Mouse (Mus musculus) brown adipose tissue, adult 24 weeks (tissue): ENCODE measurements around the gene Hlf. TPM values are rescaled to one million over a fixed set of nuclear protein-coding genes. Genes with fewer than 3 reads are reported as not detected.

Experiments used
- H3K27ac ChIP-seq: fragments of 200-500 bp; replicated peaks from 2 replicates; pipeline ENCODE4 v1.5.1; 2012; ENCODE audit warnings: low read depth, mild to moderate bottlenecking, low read length
- H3K4me1 ChIP-seq: fragments of 200-500 bp; 2 replicates; pipeline ENCODE4 v1.6.1; 2012; ENCODE audit warnings: low read length, mixed read lengths; ENCODE audit not compliant: control insufficient read depth, insufficient read depth, insufficient read length
- H3K4me3 ChIP-seq: fragments of 200-500 bp; 2 replicates; pipeline ENCODE4 v1.5.1; 2012; ENCODE audit warnings: low read depth, mild to moderate bottlenecking, low read length, moderate library complexity; ENCODE audit not compliant: insufficient read depth
- polyA plus RNA-seq: library from polyadenylated mRNA; stranded (reverse); fragments of >200 nt; gene quantifications from 2 replicates; pipeline ENCODE4 v1.2.4, GENCODE M21; 2012; ENCODE audit not compliant: missing spikeins, insufficient read depth, insufficient read length

Hlf gene
- 12.9 and 32.9 TPM in 2 replicates for polyA plus RNA-seq

DNA sequence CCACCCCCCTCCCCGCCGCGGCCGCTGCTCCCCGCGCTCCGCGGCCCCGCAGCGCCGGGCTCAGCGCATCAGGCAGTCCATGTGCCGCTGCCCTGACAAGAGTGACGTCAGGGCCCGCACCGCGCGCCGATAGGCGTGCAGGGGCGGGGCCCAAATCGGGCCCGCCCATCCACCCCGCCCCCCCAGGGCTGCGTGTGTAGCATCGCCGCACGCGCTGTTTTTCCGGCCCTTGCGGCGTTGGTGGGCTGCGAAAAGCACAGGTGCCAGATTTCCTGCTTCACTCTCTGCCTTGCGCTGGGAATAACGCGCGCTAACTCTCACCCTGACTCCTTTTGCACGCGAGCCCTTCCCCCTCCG, at the start of gene Hlf:
TSS of gene Hlf (minus strand) at position 79 of the 357 bp plus-strand sequence.
- Histone ChIP-seq H3K4me1 (no peaks in the 10 kb centered on the region), H3K4me3 (peak within 1 kb of the TSS; percentile 65), H3K27ac (no peak within 1 kb of the TSS)

DNA sequence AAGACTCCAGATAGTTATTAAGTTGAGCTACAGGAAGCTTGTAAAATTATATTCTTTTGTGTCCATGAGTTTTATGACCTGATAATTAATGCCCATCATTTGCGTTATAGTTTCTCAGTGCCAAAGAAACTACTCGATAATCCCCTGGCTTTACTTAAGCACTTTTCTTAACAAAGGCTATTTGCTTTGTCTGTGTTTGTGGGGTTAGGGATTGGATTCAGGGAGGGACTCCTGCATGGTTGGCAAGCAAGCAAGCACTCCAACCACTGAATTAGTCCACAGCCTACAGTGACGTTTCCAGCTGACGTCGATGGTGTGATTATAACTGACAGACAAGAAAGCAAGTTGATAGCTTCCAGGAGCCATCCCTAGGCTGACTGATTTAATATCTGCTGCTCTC, 48.1 kb upstream of the Hlf start:
- no peak overlapping the region for H3K4me3 ChIP-seq
- H3K4me1 ChIP-seq, result no peaks in the 10 kb centered on the region
- no peak overlapping the region for H3K27ac ChIP-seq

DNA sequence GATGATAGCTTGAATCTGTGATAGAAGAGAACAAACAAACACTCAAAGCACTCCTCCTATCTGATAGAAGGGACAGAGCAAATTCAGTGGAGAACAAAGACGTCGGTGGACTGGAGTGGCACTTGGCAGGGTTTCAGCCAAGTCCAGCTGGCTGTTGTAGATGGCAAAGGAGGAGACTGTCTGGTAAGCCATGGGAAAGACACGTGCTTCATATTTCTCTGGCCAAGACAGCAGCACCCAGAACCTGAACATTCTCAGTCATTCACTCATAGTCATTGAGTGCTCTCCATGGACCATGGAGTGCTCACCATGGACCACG, 34.5 kb upstream of the Hlf start:
- Histone ChIP-seq H3K27ac (no peak overlapping the region), H3K4me3 (no peak overlapping the region), H3K4me1 (no peaks in the 10 kb centered on the region)

DNA sequence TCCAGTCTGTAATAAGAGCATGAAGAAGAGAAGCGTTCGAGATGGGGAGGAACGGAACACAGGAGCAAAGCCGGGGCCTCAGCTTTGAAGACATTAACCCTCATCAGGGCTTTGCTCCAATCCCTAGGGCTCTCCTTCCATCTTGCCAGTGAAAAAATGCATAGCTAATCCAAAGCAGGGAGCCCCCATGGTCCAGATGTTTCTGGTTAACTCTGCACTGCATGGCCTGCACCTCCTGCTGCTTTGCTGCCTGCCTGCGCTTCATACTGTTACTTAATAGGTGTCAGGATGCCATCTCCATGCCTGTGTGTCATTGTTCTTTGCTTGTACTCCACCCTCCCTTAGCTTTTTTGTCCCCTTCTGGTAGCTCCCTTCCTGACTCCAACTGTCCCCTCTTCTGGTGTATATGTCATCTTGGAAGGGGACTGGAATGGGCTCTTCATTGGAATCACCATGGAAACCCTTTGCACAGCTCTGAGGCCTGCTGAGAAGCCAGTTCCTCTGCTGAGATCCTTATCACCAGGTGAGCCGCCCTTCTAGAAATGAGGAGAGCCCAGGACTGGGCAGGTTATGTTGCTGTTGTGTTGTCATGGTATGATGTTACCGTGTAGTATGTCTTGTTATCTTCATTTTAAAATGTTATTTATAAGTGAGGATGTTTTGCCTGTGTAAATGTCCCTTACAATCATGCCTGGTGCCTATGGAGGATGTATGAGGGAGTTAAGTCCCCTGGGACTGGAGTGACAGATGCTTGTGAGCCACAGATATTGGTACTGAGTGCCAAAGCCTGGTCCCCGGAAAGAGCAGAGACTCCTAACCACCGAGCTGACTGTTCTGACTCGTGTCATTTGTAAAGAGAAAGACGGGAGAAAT, 33.9 kb upstream of the Hlf start:
- Histone ChIP-seq H3K4me1 (no peaks in the 10 kb centered on the region), H3K27ac (no peak overlapping the region), H3K4me3 (no peak overlapping the region)

DNA sequence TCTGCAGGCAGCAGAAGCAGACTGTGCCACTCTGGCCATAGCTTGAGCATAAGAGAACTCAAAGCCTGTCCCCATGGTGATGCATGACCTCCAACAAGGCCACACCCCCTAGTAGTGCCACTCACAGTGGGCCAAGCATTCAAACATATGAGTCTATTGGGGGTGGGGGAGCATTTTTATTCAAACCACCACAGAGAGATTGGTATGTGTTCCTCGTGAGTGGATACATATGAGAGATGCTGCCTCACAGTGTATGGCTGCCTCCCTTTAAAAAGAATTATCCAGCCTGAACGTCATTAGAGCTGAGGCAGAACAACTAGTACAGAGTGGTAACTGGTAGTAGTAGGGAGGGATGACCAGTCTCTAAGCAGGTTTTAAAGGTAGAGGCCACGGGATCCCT, 33.2 kb upstream of the Hlf start:
- Histone ChIP-seq H3K4me3 (no peak overlapping the region), H3K4me1 (no peaks in the 10 kb centered on the region)

DNA sequence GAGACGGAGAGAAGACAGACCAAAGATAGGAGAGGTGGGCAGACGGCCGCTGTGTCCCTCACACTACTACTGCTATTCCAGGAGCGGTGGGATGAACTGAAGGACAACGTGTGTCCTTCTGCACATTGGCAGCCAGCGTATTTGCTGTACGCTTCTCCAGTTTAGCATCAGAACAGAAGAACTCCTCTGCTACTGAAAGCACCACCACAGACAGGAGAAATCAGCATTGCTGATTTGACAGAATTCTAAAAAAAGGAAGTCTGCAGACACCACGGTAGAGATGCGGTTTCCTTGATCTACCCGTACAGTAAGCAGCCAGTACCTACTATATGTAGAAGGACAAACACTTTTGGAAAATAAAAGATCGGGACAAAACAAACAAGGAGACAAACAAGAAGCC, 29.0 kb upstream of the Hlf start:
- Histone ChIP-seq H3K27ac (no peak overlapping the region), H3K4me1 (no peaks in the 10 kb centered on the region), H3K4me3 (no peak overlapping the region)

More for the DNA sequence above, 33.2 kb upstream of the Hlf start:
- H3K27ac ChIP-seq, result no peak overlapping the region

DNA sequence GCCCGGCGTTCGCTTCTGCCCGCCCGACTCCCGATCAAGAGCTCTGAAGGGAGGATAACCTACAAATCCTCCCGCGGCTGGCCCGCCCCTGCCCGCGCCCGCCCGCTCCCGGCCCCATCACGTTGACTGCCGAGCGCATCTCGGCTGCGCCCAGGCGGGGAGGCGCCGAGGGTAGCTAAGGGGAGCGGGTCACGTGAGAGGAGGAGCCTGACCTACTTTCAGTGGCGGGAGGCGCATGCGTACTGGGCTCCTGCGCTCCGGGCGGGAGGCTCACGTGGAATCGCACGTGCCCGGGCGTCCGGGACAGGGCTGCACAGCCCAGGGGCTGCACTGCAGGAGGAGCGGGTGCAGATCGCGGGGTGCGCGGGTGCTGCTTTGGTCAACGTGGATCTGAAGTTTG, 27.2 kb upstream of the Hlf start:
- Histone ChIP-seq H3K4me1 (no peaks in the 10 kb centered on the region), H3K27ac (no peak overlapping the region), H3K4me3 (peak overlapping the region; percentile 53)

DNA sequence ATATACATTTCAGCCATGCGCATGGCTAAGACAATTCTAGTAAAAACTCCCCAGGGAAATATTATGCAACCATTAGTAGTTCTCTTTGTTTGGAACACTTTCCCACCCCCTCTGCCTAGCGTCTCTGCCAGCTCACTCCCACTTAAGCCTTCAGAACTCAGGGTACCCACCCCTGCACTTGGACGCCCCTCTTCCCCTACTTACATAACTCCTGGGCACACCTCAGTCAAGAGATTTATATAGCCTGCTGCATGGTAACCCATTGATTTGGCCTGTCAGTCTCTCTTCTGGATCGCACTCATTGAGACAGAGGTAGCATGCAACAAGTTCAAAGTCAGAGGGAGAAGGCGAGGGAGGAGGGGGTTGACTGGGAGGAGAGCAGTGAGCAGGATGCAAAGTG, 26.3 kb upstream of the Hlf start:
- H3K4me3 ChIP-seq, result no peak overlapping the region
- no peaks in the 10 kb centered on the region for H3K4me1 ChIP-seq
- H3K27ac ChIP-seq, result no peak overlapping the region

DNA sequence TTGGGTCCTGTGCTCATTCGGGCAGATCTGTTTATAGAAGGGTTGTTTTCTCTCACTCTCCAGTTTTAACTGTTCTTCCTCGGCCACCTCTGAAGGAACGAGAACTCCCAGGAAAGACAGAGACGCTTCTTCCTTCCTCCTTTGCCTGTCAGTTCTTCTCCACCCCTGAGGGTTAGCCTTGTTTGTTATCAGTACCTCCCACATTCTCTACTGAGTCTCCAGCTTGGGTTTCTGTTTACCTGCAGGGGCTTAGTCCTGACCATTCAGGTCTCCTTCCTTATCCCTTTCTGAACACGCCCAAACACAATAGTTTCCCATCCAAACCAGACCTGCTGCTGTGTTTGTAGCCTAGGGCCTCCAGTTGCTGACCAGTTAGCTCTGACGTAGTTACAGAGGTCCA, 8.2 kb upstream of the Hlf start:
- Histone ChIP-seq H3K27ac (no peak overlapping the region), H3K4me3 (no peak overlapping the region), H3K4me1 (no peaks in the 10 kb centered on the region)

DNA sequence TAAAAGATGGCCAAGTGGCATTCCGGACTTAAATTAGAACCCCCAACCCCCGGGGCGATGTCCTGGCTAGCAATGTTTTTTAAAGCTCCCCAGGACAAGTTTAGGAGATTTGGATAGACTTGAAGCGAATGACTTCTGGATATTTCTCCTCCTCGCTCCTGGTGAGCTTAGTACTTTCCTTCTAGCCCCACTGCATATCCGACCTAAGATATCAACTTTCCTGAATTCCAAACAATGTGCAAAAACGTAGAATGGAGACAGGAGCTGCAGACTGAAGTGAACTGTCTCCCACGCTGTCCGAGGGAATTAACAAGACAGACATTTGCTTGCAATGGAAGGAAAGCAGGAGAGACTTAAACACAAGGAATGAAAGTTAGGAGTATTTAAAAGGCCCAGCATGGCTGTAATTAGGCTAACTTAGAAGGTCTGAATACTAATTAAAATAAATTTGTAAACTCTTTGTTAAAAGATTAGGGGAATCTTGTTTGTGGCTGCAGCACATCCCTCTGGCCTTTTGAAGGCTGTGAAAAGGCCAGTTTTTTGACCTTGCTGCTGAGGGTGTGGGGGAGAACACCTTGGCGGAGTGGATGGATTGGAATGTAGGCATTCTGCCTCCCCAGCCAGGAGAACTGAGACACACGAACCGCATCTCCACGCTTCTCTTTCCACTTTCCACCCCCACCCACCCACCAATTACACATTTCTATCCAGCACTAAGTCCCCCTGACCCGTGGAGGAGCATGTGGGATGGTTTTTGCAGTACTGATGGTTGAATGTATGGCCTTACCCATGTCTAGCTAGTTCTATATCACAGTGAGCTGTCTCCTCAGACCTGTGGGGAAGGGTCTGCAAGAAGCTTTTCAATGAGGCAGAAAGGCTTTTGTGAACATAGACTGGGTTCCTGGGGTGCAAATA, 833 bp upstream of the Hlf start:
- no peaks in the 10 kb centered on the region for H3K4me1 ChIP-seq
- peak overlapping the region; percentile 36 for H3K4me3 ChIP-seq
- no peak overlapping the region for H3K27ac ChIP-seq

DNA sequence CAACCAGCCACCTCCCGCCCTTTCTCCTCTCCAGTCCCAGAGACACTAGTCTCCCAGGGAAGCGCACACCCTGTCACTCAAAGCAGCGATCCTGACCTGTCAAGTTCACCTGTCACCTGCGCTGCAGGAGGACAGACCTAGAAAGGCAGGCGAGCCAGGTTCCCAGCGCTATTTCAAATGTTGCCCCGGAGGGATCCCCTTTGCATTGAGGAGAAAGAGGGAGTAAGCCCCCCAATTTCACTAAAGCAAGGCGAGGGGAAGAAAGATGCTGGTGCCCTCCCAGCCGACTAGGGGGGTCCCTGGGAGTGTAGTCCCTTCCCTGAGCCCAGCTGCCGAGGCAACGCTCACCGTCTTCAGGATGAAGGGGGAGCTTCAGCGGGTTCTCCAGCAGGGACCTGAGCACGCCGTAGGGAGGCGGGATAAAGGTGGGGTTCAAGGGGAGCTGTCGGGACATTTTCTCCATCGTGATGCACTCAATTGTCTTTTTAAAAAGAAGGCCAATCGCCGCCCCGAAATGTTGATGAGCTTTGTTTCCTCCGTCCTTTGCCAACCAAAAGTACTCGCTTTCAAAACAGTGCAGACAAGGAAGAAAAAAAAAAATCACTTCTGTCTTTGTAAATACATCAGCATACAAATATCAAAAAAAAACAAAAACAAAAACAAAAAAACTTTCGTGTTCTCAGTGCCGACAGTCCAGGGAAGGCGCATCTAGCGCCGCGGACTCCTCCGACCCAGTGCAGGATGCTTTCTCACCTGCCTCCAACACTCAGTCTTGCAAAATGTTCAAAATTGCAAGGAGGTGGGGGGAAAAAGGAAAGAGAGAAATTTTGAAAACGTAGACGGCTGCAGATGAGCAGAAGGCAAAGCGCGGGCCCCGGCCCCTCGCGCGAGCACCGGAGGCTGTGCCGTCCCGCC, 536 bp downstream of the Hlf start:
- peak overlapping the region; percentile 65 for H3K4me3 ChIP-seq
- no peak overlapping the region for H3K27ac ChIP-seq
- H3K4me1 ChIP-seq, result no peaks in the 10 kb centered on the region

DNA sequence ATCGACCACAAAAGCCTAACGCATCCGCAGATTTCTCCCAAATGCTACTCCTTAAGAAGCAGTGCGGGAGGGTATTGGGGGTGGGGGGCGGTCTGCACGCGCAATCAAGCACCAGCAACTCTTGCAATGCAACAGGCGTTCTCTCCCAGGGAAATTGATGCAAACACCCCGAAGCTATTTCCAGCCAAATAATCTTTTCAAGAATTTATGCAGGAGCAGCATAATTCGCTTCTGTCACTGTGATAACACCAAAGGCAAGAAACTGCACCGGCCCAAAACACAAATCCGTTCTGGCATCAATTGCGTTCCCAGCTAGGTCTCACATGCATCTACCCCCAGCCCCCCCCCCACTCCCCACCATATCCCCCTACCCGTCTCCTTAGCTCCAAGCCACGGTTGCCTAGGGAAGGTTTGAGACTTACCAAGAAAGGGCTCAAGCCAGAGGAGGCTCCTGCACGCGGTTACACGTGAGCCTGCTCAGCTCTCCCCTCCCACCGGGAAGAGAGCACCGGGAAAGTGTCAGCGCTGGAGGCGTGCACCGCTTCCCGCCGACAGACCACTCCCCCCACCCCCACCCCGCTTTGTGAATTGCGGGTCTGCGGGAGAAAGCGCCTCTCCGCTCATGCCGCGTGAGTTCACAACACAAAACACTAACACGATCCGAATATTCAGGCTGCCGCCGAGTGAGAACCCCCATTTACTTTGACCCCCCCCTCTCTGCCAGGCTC, 1.4 kb downstream of the Hlf start:
- Histone ChIP-seq H3K27ac (no peak overlapping the region), H3K4me1 (peaks cover 2% of the 10 kb centered on the region), H3K4me3 (peak overlapping the region; percentile 65)

DNA sequence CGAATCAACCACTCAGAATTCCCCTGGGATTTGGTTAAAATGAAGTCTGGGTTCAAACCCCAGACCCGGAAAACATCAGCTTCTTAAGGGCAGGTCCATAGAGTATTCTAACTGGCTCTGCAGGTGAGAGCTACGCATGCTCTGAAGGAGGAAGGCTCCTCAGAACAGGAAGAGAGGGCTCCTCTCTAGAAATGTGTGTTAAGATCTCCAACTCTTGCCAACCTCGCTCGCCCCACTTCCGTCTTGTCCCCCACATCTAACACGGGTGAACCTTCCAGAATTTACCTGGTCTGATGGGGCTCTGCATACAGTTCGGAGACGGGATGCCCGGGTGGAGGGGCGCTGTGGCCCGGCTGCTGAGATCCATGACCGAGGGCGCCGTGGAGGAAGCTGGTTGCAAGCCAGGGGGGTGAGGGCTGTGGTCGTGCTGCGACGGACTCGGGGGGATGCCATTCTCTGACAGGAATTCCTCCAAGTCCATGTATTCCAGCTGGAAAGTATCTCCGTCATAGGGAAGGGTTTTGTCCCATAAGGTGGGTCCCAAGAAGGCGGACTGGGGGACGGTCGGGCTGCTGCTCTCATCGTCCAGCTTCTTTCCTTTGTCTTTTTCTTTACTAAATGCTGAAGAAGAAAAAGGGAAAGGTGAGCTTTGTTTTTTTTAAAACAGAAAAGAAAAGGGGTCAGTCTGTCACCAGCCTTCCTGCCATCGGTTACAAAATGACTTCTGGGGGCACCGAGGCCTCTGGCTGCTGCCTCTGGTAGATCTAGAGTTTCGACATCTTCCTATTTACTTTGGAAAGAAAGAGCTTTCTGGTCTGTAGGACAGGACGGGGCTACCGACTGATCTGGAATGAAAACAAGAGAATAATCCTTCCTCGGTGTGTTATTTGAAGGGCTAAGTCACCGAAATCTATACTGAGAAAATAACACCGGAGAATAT, 2.9 kb downstream of the Hlf start:
- Histone ChIP-seq H3K4me1 (peaks cover 9% of the 10 kb centered on the region), H3K4me3 (peak overlapping the region; percentile 16; the same call in 1 of the 2 replicates), H3K27ac (no peak overlapping the region)
